Mouse (Mus musculus) CH12.LX (cell line): Measurements from ENCODE around the gene Abhd16a. TPM values are rescaled to one million over a fixed set of nuclear protein-coding genes. Genes with fewer than 3 reads are reported as not detected.

Experiments
- DNase-seq: peaks from one replicate; pipeline ENCODE4 v3.0.0-alpha.2; 2013; ENCODE audit errors: extremely low read depth
- H3K27ac ChIP-seq: 2 replicates; pipeline ENCODE4 v1.5.1; 2012; ENCODE audit warnings: low read depth, mild to moderate bottlenecking, control low read depth, moderate library complexity; ENCODE audit not compliant: insufficient read depth
- H3K27me3 ChIP-seq: replicated peaks from 2 replicates; pipeline ENCODE3; 2012; ENCODE audit warnings: inconsistent platforms
- H3K36me3 ChIP-seq, 2 experiments: replicated peaks in 1 of 2; 2 replicates each; pipeline versions ENCODE3 to v1.6.1; 2012; ENCODE audit warnings: inconsistent platforms in 1 of 2, low read length in 1 of 2, mild to moderate bottlenecking in 1 of 2, mixed read lengths in 1 of 2, moderate library complexity in 1 of 2; ENCODE audit not compliant: control insufficient read depth in 1 of 2, insufficient read depth in 1 of 2
- H3K4me1 ChIP-seq, 2 experiments: 2 replicates each; pipeline ENCODE4 v1.6.1; 2012; ENCODE audit warnings: inconsistent platforms in 1 of 2, moderate library complexity in 1 of 2; ENCODE audit not compliant: insufficient read depth in 2 of 2, control insufficient read depth in 1 of 2
- H3K4me2 ChIP-seq: 2 replicates; pipeline ENCODE4 v1.6.1; 2012; ENCODE audit warnings: low read depth, mild to moderate bottlenecking, control low read depth; ENCODE audit not compliant: poor library complexity, insufficient read depth, severe bottlenecking
- H3K4me3 ChIP-seq, 3 experiments: fragments of 150-350 bp in 1 of 3; sonication (generic) in 1 of 3; replicated peaks in 1 of 3; 2 replicates each; pipeline versions ENCODE3 to v1.5.1; 2011 to 2012; ENCODE audit warnings: low read depth in 2 of 3, low read length in 2 of 3, mild to moderate bottlenecking in 2 of 3, moderate library complexity in 2 of 3, control low read depth in 1 of 3, improper control_type of control experiment in 1 of 3, inconsistent platforms in 1 of 3, mixed read lengths in 1 of 3; ENCODE audit not compliant: poor library complexity in 1 of 3
- H3K79me2 ChIP-seq: replicated peaks from 2 replicates; pipeline ENCODE4 v1.6.1; 2012; ENCODE audit warnings: mild to moderate bottlenecking, moderate library complexity; ENCODE audit not compliant: control insufficient read depth, poor library complexity, insufficient read depth, severe bottlenecking; ENCODE audit errors: extremely low read depth
- H3K9ac ChIP-seq: 2 replicates; pipeline ENCODE4 v1.6.1; 2012; ENCODE audit warnings: low read depth, mild to moderate bottlenecking, control low read depth, moderate library complexity; ENCODE audit not compliant: insufficient read depth
- H3K9me3 ChIP-seq: replicated peaks from 2 replicates; pipeline ENCODE3; 2012; ENCODE audit warnings: low read length, inconsistent platforms, mixed read lengths
- CHD1 ChIP-seq: IDR thresholded peaks from 2 replicates; pipeline ENCODE4 v1.6.1; 2012; ENCODE audit warnings: low read depth, low read length, improper control_type of control experiment, inconsistent platforms
- CHD2 ChIP-seq: IDR thresholded peaks from 2 replicates; pipeline ENCODE4 v1.6.1; 2011; ENCODE audit warnings: low read length, improper control_type of control experiment
- CTCF ChIP-seq, 2 experiments: IDR thresholded peaks in 1 of 2; conservative IDR thresholded peaks in 1 of 2; 2 replicates each; pipeline ENCODE4 v1.5.1; 2011 to 2012; ENCODE audit warnings: low read depth in 2 of 2, low read length in 2 of 2, improper control_type of control experiment in 1 of 2, inconsistent platforms in 1 of 2, mild to moderate bottlenecking in 1 of 2, moderate library complexity in 1 of 2
- EP300 ChIP-seq: IDR thresholded peaks from 2 replicates; pipeline ENCODE4 v1.6.1; 2011; ENCODE audit warnings: low read length, improper control_type of control experiment
- GABPA ChIP-seq: IDR thresholded peaks from 2 replicates; pipeline ENCODE4 v1.6.1; 2012; ENCODE audit warnings: low read depth, low read length, improper control_type of control experiment, inconsistent platforms; ENCODE audit not compliant: insufficient replicate concordance
- HCFC1 ChIP-seq: IDR thresholded peaks from 2 replicates; pipeline ENCODE4 v1.6.1; 2012; ENCODE audit warnings: low read depth, mild to moderate bottlenecking, inconsistent platforms, low read length, improper control_type of control experiment
- IRF4 ChIP-seq: IDR thresholded peaks from 2 replicates; pipeline ENCODE4 v1.6.1; 2014; ENCODE audit warnings: low read depth, mild to moderate bottlenecking, inconsistent platforms, low read length, improper control_type of control experiment
- MAFK ChIP-seq: IDR thresholded peaks from 2 replicates; pipeline ENCODE4 v1.6.1; 2011; ENCODE audit warnings: low read length, improper control_type of control experiment; ENCODE audit not compliant: insufficient replicate concordance
- MAX ChIP-seq: IDR thresholded peaks from 2 replicates; pipeline ENCODE4 v1.6.1; 2011; ENCODE audit warnings: low read length, improper control_type of control experiment
- MAZ ChIP-seq: IDR thresholded peaks from 2 replicates; pipeline ENCODE4 v1.6.1; 2012; ENCODE audit warnings: low read depth, mild to moderate bottlenecking, inconsistent platforms, low read length, improper control_type of control experiment, moderate library complexity
- NELFE ChIP-seq: IDR thresholded peaks from 2 replicates; pipeline ENCODE4 v1.6.1; 2011; ENCODE audit warnings: low read depth, low read length, improper control_type of control experiment
- RCOR1 ChIP-seq: conservative IDR thresholded peaks from 2 replicates; pipeline ENCODE4 v1.6.1; 2012; ENCODE audit warnings: low read depth, mild to moderate bottlenecking, inconsistent platforms, low read length, improper control_type of control experiment
- UBTF ChIP-seq: IDR thresholded peaks from 2 replicates; pipeline ENCODE4 v1.6.1; 2012; ENCODE audit warnings: low read depth, mild to moderate bottlenecking, inconsistent platforms, low read length, improper control_type of control experiment, moderate library complexity
- ZC3H11A ChIP-seq: IDR thresholded peaks from 2 replicates; pipeline ENCODE4 v1.6.1; 2012; ENCODE audit warnings: low read depth, mild to moderate bottlenecking, inconsistent platforms, low read length, improper control_type of control experiment
- ZKSCAN1 ChIP-seq: IDR thresholded peaks from 2 replicates; pipeline ENCODE4 v1.6.1; 2012; ENCODE audit warnings: low read depth, inconsistent platforms, low read length, improper control_type of control experiment, borderline replicate concordance
- ZMIZ1 ChIP-seq: IDR thresholded peaks from 2 replicates; pipeline ENCODE4 v1.6.1; 2012; ENCODE audit warnings: low read depth, mild to moderate bottlenecking, inconsistent platforms, low read length, improper control_type of control experiment
- dilution Hi-C: fragments of 300-500 bp; cut with MboI; formaldehyde crosslinking; loops from 2 replicates; pipeline ENCODE4 v1.14.3; 2020; ENCODE audit warnings: low sequenced_read_pairs; ENCODE audit not compliant: extremely low pct_unique_long_range_greater_than_20kb, extremely low pct_ligation_motif_present
- in situ Hi-C: fragments of 300-500 bp; cut with MboI; formaldehyde crosslinking; loops from 3 replicates; pipeline ENCODE4 v1.14.3; 2019; ENCODE audit warnings: low sequenced_read_pairs, low pct_ligation_motif_present, low pct_unique_long_range_greater_than_20kb, mixed read lengths
- polyA plus RNA-seq: library from polyadenylated mRNA; unstranded; fragments of >175 nt; gene quantifications from 2 replicates; pipeline ENCODE4 v1.2.1, GENCODE M21; 2012; ENCODE audit warnings: low read depth; ENCODE audit not compliant: insufficient read length
- total RNA-seq, 2 experiments: library from RNA; depleted of rRNA; stranded (reverse); fragments of 300-350 nt in 1 of 2; fragments of >200 nt in 1 of 2; gene quantifications; 2 replicates each; pipeline ENCODE4 v1.2.3; 2012 to 2014

The Abhd16a gene
- total and polyA plus RNA-seq, 3 experiments, result 11.6 to 16.6 (median 15.3) TPM

DNA sequence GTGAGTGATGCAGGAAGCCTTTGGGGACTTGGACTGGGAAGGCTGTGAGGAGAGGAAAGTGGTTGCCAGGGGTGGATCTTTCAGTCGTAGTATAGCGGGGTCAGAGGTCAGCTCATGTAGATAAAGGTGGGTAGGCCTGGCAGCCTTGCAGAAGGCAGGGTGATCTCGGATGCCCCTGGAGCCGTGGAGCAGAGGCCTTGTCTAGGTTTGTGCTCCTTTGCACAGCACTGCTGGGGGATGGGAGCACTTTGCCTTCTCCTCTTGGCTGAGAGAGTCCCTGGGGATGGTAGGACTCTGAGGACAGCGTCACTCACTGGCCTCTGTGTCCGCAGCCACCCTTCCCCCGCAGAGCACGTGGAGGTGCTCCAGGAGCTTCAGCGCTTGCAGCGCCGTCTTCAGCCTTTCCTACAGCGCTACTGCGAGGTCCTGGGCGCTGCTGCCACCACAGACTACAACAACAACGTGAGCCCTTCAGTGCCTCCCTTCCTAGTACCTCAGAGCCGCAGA lies 51.5 kb downstream of the Abhd16a start:
- H3K36me3 ChIP-seq, result peaks cover 70 to 83% of the 10 kb centered on the region in 2 experiments
- dilution Hi-C loops, result no loop called here

DNA sequence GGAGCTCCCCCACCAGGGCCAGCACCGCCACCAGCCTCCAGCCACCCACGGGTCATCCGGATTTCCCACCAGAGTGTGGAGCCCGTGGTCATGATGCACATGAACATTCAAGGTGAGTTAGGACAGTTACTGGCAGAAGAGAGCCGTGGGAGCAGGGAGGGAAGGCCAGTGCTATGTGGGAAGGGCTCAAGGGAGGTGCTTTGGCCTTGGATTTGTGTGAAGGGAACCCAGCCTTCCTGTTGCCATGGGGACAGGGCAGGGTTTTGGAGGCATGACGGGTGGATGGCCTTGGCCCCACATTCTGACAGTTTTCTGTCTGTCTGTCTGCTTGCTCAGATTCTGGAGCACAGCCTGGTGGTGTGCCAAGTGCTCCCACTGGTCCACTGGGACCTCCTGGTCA lies 52.9 kb downstream of the Abhd16a start:
- in situ Hi-C loops (no loop called here), dilution Hi-C loops (no loop called here)
- H3K9ac ChIP-seq, result no peak overlapping the region
- peaks cover 0 to 6% of the 10 kb centered on the region in 2 experiments; a peak in 2 of 4 replicates for H3K4me1 ChIP-seq
- H3K4me3 ChIP-seq, result no peak overlapping the region
- H3K27ac ChIP-seq, result no peak overlapping the region
- no peak for TF ChIP-seq MAZ
- TF ChIP-seq UBTF, result no peak
- TF ChIP-seq IRF4, result no peak
- no peak for TF ChIP-seq NELFE
- no peak for TF ChIP-seq ZMIZ1
- no peak for TF ChIP-seq RCOR1
- no peak for TF ChIP-seq EP300
- no peak for TF ChIP-seq GABPA
- TF ChIP-seq MAX, result no peak
- TF ChIP-seq CHD1, result no peak
- peaks cover 83 to 97% of the 10 kb centered on the region in 2 experiments for H3K36me3 ChIP-seq
- no peak for DNase-seq
- H3K4me2 ChIP-seq, result no peak overlapping the region
- H3K79me2 ChIP-seq, result peaks cover 31% of the 10 kb centered on the region
- no peaks in the 10 kb centered on the region for H3K27me3 ChIP-seq
- H3K9me3 ChIP-seq, result peaks cover 7% of the 10 kb centered on the region

More for the DNA sequence above, 51.5 kb downstream of the Abhd16a start:
- peaks cover 45% of the 10 kb centered on the region for H3K79me2 ChIP-seq
- no peak for TF ChIP-seq ZC3H11A
- no peak for TF ChIP-seq CTCF (conservative IDR thresholded peaks at IDR 0.05 in 1 of 2, IDR thresholded peaks at IDR 0.05 in 1 of 2; ENCODE audit: low read depth in 2 of 2, low read length in 2 of 2)
- no peak for TF ChIP-seq MAFK
- TF ChIP-seq HCFC1, result no peak
- TF ChIP-seq CHD2, result no peak
- no peak for TF ChIP-seq IRF4
- no peak for TF ChIP-seq ZKSCAN1
- TF ChIP-seq MAX, result no peak
- TF ChIP-seq, all 38 proteins: peak for 0
- H3K9me3 ChIP-seq, result peaks cover 7% of the 10 kb centered on the region
- no peak overlapping the region for H3K4me3 ChIP-seq
- DNase-seq, result no peak
- no peak overlapping the region for H3K27ac ChIP-seq
- no peak overlapping the region for H3K4me2 ChIP-seq
- H3K9ac ChIP-seq, result no peak overlapping the region
- in situ Hi-C loops, result no loop called here
- no peaks in the 10 kb centered on the region for H3K27me3 ChIP-seq
- peaks cover 0 to 15% of the 10 kb centered on the region in 2 experiments; a peak in 3 of 4 replicates for H3K4me1 ChIP-seq
